Mouse (Mus musculus) embryo, embryonic 10.5 days (tissue): Measurements from ENCODE around the gene Acvr2b.

Experiments used
- DNase-seq: peaks from one replicate; pipeline ENCODE4 v3.0.0-alpha.2; 2015; ENCODE audit warnings: low spot score

The Acvr2b gene

GRCm38 (mm10) chr9:119408898-119409664 is 7.2 kb downstream of the Acvr2b start:
- DNase-seq: no peak

GRCm38 (mm10) chr9:119409864-119410263 is 7.9 kb downstream of the Acvr2b start:
- DNase-seq: no peak

GRCm38 (mm10) chr9:119418025-119418424 is 16.1 kb downstream of the Acvr2b start:
- no peak for DNase-seq

GRCm38 (mm10) chr9:119419852-119420438 is 18.0 kb downstream of the Acvr2b start:
- no peak for DNase-seq

- DNase-seq: no peak
Observed at GRCm38 (mm10) chr9:119425217-119425975, 23.5 kb downstream of the Acvr2b start.

- no peak for DNase-seq
Observed at GRCm38 (mm10) chr9:119425976-119426415, 24.1 kb downstream of the Acvr2b start.

- DNase-seq: no peak
Observed at GRCm38 (mm10) chr9:119426483-119426882, 24.6 kb downstream of the Acvr2b start.

- peak; percentile 85 for DNase-seq
Observed at GRCm38 (mm10) chr9:119430311-119430710, 28.4 kb downstream of the Acvr2b start.

GRCm38 (mm10) chr9:119435855-119436254 is 33.9 kb downstream of the Acvr2b start:
- no peak for DNase-seq

GRCm38 (mm10) chr9:119438065-119438464 is 36.1 kb downstream of the Acvr2b start:
- DNase-seq: no peak

- DNase-seq: no peak
Observed at GRCm38 (mm10) chr9:119438498-119439000, 36.6 kb downstream of the Acvr2b start.

GRCm38 (mm10) chr9:119444738-119445429 is 43.0 kb downstream of the Acvr2b start, which contains the start of gene Exog:
Gene Exog (plus strand): TSS chr9:119444943.
- peak; percentile 98 for DNase-seq

- peak; percentile 13 for DNase-seq
Observed at GRCm38 (mm10) chr9:119445737-119446136, 43.8 kb downstream of the Acvr2b start.

GRCm38 (mm10) chr9:119455967-119456366 is 54.0 kb downstream of the Acvr2b start:
- no peak for DNase-seq

- DNase-seq: no peak
Observed at GRCm38 (mm10) chr9:119457122-119457521, 55.2 kb downstream of the Acvr2b start.

GRCm38 (mm10) chr9:119460410-119460809 is 58.5 kb downstream of the Acvr2b start:
- peak; percentile 86 for DNase-seq

- DNase-seq: no peak
Observed at GRCm38 (mm10) chr9:119465056-119465455, 63.1 kb downstream of the Acvr2b start.

- DNase-seq: peak; percentile 44
Observed at GRCm38 (mm10) chr9:119465595-119465994, 63.7 kb downstream of the Acvr2b start.

- DNase-seq: no peak
Observed at GRCm38 (mm10) chr9:119469691-119470353, 67.9 kb downstream of the Acvr2b start.

- DNase-seq: no peak
Observed at GRCm38 (mm10) chr9:119472412-119472918, 70.5 kb downstream of the Acvr2b start.

GRCm38 (mm10) chr9:119473011-119473410 is 71.1 kb downstream of the Acvr2b start:
- DNase-seq: no peak
